Mouse (Mus musculus) erythroblast, embryonic 14.5 days (primary cell): ENCODE measurements around the gene Fbxl17.

Source experiments
- GATA1 ChIP-seq: IDR thresholded peaks from 2 replicates; pipeline ENCODE4 v1.6.1; 2012; ENCODE audit warnings: low read length, inconsistent platforms, mixed read lengths
- TAL1 ChIP-seq: IDR thresholded peaks from 3 replicates; pipeline ENCODE4 v1.6.1; 2012; ENCODE audit warnings: low read length, inconsistent platforms, mixed read lengths

GRCm38 (mm10) chr17:63119701-63120100 is 380.1 kb downstream of the Fbxl17 start:
- TF ChIP-seq GATA1 (no peak), TAL1 (no peak)
